Mouse (Mus musculus): Measurements from ENCODE around the gene Baat.
A peak's percentile ranks its signal among the peaks of the same experiment; 100 is the strongest.
"Not testable (repeated sequence)": the region's sequence is repeated elsewhere in the genome, so short reads cannot be mapped to it uniquely, and the experiment has no call there.

Baat gene

DNA sequence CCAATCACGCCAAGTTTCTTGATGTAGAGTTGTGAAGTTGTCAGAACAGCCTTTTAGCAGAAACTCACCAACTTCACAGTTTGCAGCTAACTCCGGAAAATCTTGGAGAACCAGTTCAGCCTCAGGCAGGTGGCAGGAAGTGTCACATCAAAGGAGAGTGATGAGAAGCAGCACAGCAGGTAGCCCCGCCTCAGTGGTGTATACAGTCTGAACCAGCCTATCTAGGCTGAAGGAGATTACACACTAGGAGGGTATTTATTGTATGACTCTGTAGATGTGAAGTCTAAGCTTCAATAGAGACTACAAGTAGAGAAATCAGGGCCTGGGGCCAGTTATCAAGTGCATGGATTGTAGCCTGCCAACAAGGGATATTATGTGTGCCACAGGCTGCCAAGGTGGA is 25.5 kb downstream of the Baat start:
- DNase-seq: no peak

DNA sequence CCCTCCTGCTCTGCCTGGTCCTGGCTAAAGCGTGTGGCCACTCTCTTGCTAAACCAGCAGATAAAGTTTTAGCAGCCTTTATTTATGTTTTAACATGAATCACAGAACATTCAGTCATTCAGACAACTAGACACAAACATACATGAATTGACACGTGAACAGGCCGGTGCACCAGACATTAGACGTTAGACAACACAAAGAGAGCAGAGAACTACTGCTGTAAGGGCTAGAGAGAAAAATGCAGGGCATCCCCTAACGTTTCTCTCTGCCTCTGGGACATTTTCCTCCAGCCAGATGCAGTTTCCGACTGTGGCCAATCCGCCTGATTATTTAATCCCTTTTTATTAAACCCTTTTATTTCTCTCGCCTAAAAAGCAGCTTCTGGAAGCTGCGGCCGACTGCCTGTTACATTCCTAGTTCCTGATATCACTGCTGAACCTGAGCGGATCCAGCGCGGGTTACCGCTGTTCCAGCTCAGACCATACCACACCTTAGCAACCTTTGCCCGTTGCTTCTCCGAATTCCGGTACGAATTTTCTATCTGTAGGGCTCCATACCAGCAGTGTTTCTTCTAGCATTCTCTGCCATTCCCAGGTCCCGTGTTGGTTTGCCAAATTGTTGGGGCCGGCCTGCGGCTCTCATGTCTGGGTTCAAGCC is 26.1 kb downstream of the Baat start:
- no peak for DNase-seq

DNA sequence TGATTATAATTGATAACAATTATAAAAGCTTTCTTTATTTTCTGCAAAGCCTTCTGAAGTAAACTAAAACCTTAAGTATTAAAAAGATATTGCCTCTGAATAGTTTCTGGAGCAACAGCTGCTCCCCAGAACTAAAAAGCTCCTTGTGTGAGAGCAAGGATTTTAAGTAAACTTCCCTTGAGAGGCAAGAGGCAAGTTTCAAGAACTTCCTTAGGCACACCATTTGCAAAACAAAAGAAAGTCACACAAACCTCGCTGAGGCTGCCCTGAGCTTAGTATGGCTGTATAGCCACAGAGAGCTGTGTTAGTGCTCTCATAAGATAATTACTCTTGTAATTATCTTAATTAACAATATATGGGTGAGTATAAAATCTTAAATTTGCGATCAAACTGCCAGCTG is 27.3 kb downstream of the Baat start:
- DNase-seq: not testable (repeated sequence)

DNA sequence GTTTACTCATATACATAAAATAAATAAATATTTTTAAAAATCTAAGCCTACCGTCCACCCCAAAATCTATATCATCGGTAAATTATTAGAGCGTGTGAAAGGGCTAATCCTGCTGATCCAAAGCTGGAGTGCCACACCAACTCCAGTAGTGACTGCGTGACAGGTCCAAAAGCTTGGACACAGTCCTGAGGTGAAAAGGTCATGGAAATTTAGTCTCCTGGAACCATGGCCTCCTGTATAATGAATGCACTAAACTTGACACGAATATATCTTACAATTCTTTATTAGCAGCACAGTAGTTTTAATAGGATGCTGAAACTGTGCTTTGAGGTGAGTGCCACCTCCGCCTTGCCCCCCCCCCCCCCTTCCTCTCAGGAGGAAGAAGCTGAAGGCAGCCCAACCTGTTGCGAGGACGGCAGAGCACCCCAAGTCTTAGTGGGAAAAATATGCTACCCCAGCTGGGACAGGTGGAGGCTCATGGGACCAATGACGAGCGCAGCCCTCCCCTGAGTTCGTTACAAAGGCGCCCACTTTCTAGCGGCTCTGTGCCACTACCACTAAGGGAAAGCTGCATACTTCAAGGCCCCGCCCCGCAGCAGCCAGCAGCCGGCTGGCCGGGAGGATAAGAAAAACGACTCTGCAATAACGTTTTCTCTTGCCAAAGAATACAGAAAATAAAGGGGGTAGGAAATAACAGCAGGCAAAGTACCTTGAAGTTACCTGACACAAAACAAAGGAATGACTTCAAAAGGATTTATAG is 28.1 kb downstream of the Baat start:
- DNase-seq: peak; percentile 37

DNA sequence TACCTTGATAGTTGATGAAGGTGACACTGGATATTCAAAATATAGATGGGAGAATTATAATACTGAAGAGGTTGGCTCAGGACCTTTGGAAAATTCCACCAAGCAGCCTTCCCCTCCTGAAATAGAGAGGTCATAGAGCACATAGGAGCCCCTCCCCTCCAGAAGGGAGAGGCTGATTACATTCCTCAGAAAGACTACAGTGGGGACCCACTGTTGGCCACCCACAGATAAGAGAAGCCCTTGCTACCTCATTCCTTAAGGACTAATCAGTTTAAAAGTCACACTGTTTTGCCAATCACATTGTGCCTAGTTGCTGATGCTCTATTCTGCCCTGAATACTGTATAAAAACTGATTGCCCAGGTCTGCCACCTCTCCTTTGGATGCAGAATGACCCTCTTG is 31.8 kb downstream of the Baat start:
- no peak for DNase-seq

DNA sequence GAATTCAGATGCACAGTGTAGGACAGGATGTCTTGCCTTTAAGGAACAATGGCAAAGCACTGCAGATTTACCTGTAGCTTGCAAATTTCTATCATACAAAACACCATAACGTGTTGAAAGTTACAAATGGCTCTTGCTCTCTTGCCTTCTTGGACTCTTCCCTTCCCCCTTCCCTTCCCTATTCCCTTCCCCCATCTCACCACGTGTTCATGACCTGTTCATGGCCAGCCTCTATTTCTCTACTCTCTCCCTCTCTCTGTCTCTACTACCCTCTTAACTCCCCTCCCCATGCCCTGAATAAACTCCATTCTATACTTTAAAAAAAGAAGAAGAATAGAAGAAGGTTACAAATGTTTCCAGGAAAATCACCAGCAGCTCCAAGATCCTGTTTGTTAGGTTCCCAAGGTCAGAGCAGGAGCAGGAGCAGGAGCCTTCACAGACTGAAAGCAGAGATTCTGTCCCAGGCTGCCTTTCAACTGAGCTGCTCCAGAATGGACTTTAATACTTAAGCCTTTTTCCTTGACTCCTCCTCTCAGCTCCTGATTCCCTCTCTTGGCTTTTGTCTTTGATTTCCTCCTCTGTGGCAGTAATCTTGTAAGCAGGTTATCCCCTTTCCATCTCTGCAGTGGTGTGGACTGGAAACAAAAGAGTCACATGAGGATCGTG is 32.8 kb downstream of the Baat start, which contains the start of gene Acnat1:
Gene Acnat1, minus strand, starts transcription at position 478 of the 666 bp plus-strand sequence.
- no peak for DNase-seq

DNA sequence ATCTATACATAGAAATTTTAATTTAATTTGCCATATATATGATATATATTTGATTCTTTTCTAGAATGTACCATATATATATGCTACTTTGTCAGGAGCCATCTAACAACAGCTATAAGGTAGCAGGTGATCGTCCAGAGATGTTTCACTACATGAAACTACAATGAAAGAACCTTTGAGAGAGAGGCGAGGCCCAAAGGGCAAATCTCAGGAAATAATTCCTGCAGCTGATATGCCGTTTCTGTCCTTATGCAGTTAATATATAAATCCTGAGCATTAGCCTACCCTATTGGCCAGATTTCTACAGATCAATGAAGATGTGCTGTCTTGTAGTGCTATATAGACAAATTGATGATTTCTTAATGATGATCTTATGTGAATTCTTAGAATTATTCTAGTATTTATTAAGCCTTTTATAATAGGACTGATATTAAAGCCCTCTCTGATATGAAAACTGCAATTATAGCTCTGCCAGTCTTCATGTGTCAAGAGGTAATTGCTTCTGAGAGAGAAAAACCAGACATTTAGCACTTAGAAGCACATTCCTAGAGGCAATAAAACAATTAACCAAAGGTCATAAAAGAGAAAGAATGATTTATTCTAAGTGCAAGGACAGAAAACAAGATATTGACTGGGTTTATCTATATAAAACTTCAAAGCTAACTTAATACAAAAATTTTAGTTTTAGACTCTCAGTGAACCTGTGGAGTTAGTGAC is 36.8 kb downstream of the Baat start:
- DNase-seq: no peak

DNA sequence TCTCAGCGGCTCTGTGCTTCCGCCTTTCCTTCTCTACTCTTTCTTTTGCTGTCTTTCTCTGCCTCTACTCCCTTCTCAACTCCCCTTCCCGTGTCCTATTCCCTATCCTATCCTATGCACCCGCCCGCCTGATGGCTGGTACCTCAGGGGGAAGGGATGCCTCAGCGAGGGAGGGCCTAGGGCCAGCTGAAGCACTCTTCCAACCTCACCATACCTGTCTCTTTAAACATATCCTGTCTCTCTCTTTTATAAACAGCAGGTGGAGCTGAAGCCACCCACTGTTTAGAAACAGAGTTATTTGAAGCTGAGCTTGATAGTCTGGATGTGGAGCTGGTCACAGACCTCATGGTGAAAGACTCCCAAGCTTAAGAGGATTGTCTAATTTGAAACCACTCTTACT is 39.0 kb downstream of the Baat start:
- DNase-seq: no peak

DNA sequence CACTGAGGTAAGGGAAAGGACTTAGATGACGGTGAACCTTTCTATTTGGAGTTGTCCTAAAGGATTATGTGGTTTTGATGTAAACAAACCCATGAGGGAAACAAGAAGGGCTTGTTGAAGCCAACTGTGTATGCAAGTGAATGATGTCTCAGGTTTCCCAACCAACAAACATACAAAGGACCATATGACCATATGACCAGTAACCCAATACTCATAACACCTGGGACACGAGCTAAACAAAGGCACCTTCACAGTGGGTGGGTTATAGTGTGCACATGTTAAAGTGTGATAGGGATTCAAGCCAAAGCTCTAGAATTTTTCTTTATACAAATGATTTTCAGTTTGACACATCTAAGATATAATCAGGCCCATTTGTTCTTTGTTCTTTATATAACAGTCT is 50.2 kb downstream of the Baat start:
- DNase-seq: no peak

DNA sequence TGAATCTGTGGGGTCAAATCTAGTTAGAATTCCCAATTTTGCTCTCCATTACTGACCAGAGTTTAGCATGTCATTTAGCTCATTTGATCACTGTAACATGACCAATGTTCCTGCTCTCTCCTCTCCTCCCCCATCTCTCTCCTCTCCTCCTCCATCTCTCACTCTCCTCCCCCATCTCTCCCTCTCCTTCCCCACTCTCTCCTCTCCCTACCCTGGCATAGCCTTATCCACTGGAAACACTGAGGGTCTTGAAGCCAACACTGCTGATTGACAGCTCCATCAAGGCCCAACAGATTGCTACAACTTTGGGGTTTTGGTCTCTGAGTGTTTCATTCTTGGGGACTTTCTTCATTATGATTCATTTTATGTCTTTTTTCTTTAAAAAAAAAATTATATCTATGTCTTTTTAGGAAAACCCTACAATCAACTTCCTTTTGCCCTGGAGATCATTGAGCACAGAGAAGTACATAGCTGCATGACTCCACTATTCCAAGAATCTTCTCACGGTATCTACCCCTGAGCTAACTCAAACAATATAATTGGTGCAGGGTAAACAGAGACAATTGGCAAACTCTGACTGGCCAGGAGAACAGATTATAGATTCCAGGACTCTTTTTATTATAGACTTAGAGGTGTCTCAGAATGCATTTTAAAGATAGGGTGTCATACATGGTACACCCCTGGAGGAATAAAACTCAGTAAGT is 54.4 kb downstream of the Baat start:
- no peak for DNase-seq

DNA sequence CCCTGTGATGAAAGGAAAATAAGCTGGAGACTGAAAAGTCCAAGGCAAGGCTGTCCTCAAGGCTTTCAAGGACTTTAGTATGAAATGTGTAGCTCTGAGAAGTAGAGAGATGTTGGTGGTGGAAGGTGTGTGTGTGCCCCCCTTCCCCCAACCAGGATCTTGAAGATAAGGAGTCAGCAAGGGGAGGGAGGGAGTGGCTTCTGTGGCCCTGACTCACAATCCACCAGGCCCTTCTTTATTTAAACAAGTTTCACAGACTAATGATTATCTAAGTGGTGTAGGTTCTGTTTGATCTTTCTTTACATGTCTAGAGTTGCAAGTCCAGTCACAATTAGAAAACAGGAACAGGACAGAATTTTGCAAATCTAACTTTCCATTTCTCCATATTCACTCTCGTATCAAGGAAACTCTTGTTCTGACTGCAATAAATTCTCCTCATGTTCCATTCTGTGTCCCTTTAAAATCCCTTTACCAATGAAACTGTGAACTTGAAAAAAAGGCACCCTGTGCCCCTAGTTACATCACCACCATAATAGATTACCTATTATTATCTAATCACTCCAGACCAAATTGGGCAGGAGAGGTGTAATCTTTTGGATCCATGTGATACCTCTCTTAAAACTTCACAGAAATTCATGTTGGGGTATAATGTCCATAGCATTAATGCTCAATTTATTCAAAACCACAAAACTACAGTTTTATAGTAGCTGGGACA is 55.1 kb downstream of the Baat start:
- not testable (repeated sequence) for DNase-seq
